Mouse (Mus musculus) lung, postnatal 0 days (tissue): ENCODE data around the gene Ddost. TPM values are rescaled to one million over a fixed set of nuclear protein-coding genes. Genes with fewer than 3 reads are reported as not detected.

Source experiments
- ATAC-seq: fragments of 200-750 bp; cut with Nextera tagmentation; 2 replicates; pipeline ENCODE4 v1.8.0; 2017; ENCODE audit warnings: moderate library complexity
- DNase-seq: peaks from one replicate; pipeline ENCODE4 v3.0.0-alpha.2; 2016; ENCODE audit warnings: low spot score
- H3K27ac ChIP-seq: fragments of 300-500 bp; sonication (generic); 2 replicates; pipeline ENCODE4 v1.5.1; 2014; ENCODE audit warnings: antibody characterized with exemption, mild to moderate bottlenecking, low read length, mixed read lengths
- H3K27me3 ChIP-seq: fragments of 300-500 bp; sonication (generic); replicated peaks from 2 replicates; pipeline ENCODE4 v1.6.1; 2014; ENCODE audit warnings: low read length, mixed read lengths; ENCODE audit not compliant: insufficient read depth
- H3K36me3 ChIP-seq: fragments of 300-500 bp; sonication (generic); 2 replicates; pipeline ENCODE4 v1.6.1; 2014; ENCODE audit warnings: low read length, mixed read lengths; ENCODE audit not compliant: insufficient read depth
- H3K4me1 ChIP-seq: fragments of 300-500 bp; sonication (generic); 2 replicates; pipeline ENCODE4 v1.6.1; 2014; ENCODE audit warnings: antibody characterized with exemption, low read depth, low read length, mixed read lengths; ENCODE audit not compliant: insufficient read depth
- H3K4me2 ChIP-seq: fragments of 300-500 bp; sonication (generic); replicated peaks from 2 replicates; pipeline ENCODE4 v1.6.1; 2014; ENCODE audit warnings: low read depth, mild to moderate bottlenecking, low read length, moderate library complexity, mixed read lengths
- H3K4me3 ChIP-seq: fragments of 300-500 bp; sonication (generic); 2 replicates; pipeline ENCODE4 v1.5.1; 2014; ENCODE audit warnings: low read depth, low read length
- H3K9ac ChIP-seq: fragments of 300-500 bp; sonication (generic); replicated peaks from 2 replicates; pipeline ENCODE4 v1.6.1; 2014; ENCODE audit warnings: low read depth, mild to moderate bottlenecking
- H3K9me3 ChIP-seq: fragments of 300-500 bp; sonication (generic); 2 replicates; pipeline ENCODE4 v1.6.1; 2016; ENCODE audit warnings: low read length, mixed read lengths
- CTCF ChIP-seq: IDR thresholded peaks from 2 replicates; pipeline ENCODE4 v1.5.1; 2016; ENCODE audit warnings: antibody characterized with exemption, mild to moderate bottlenecking
- EP300 ChIP-seq: IDR thresholded peaks from 2 replicates; pipeline ENCODE4 v1.6.1; 2016; ENCODE audit warnings: antibody characterized with exemption, mild to moderate bottlenecking, control low read depth
- WGBS: fragments of 180-500 bp; shearing (Covaris S2); extraction: QIAGEN DNeasy Blood & Tissue Kit; methylation state at CpG from one replicate; pipeline ENCODE4 v1.1.7; 2014; 5-methylcytosine and 5-hydroxymethylcytosine counted together
- polyA plus RNA-seq: library from polyadenylated mRNA; unstranded; fragments of >200 nt; fragmentation: Nextera tagmentation; extraction: Ambion mirVana; gene quantifications from 2 replicates; pipeline ENCODE4 v1.2.1, GENCODE M21; 2015

Gene Ddost
- polyA plus RNA-seq, 1 experiment from 2014 or later = 195 TPM

DNA sequence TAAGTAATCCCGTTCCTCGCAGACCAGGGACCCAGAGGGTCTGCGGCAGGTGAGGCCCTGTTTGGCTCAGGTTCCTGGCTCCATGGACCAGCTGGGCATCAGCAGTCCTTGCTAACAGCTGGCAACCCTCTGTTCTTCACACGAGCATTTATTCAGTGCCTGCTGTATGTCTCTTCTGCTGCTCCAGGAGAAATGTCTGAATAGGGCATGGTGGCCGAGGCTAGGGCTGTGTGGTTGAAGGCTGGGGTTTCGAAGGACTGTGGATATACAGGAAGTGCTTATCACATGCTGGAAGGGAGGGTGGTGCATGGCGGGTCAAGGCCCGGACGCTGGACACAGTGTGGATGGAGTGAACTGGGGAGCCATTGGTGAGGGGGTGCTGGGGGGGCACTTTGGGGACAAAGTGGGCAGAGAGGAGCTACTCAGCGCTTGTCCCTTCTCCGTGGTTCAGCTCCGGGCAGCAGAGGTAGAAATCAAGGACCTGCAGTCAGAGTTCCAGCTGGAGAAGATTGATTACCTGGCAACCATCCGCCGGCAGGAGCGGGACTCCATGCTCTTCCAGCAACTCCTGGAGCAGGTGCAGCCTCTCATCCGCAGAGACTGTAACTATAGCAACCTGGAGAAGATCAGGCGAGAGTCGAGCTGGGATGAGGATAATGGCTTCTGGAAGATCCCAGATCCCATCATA is 11.1 kb upstream of the Ddost start:
- Histone ChIP-seq H3K36me3 (no peaks in the 10 kb centered on the region), H3K4me2 (no peak overlapping the region), H3K4me3 (no peak overlapping the region), H3K27me3 (no peaks in the 10 kb centered on the region), H3K9ac (no peak overlapping the region), H3K27ac (no peak overlapping the region), H3K4me1 (no peaks in the 10 kb centered on the region), H3K9me3 (no peaks in the 10 kb centered on the region)
- WGBS = 52% methylated on average over 16 of the region's 18 CpGs
- ATAC-seq = no peak
- DNase-seq = no peak
- TF ChIP-seq EP300 = no peak
- no peak for TF ChIP-seq CTCF

DNA sequence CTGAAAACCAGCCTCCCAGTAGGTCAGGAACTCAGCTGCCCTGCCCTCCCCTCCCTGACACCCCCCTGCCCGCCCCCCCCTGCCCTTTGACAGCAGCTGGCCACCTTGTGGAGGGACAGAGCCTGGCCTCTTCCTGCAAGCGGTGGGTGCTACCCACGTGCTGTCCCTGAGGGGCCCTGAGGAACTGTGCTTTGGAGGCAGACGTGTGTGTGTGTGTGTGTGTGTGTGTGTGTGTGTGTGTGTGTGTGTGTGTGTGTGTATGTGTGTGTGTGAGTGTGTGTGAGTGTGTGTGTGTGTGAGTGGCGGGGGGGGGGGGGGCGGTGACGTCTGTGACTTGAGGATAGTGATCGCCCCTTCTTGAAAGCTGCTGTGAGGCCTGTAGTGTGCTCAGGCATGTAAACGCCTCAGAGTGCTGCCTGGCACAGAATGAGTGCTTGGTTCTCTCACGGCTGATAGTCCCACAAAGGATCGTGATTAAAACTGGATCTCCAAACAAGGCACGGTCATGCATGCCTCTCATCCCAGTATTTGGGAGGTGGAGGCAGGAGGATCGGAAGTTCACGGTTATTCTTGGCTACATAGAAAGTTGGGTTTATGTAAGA is 10.5 kb upstream of the Ddost start:
- no peak for TF ChIP-seq CTCF
- TF ChIP-seq EP300 = no peak
- Histone ChIP-seq H3K27ac (no peak overlapping the region), H3K4me1 (no peaks in the 10 kb centered on the region), H3K4me3 (no peak overlapping the region), H3K4me2 (no peak overlapping the region), H3K9me3 (no peaks in the 10 kb centered on the region), H3K27me3 (no peaks in the 10 kb centered on the region), H3K36me3 (no peaks in the 10 kb centered on the region), H3K9ac (no peak overlapping the region)
- ATAC-seq = no peak
- WGBS = 82% methylated on average over 6 of the region's 14 CpGs
- DNase-seq = no peak

- H3K27me3 ChIP-seq = no peaks in the 10 kb centered on the region
- no peaks in the 10 kb centered on the region for H3K9me3 ChIP-seq
- no peak for TF ChIP-seq EP300
- no peak for TF ChIP-seq CTCF
- no peaks in the 10 kb centered on the region for H3K36me3 ChIP-seq
- no peak for ATAC-seq
- H3K4me1 ChIP-seq = peaks cover 14% of the 10 kb centered on the region; the same call in 1 of the 2 replicates
- H3K4me2 ChIP-seq = no peak overlapping the region
- no peak overlapping the region for H3K9ac ChIP-seq
- H3K4me3 ChIP-seq = no peak overlapping the region
- no peak for DNase-seq
- H3K27ac ChIP-seq = no peak overlapping the region
- WGBS = 82% methylated on average over 10 of the region's 10 CpGs
Observed at GRCm38 (mm10) chr4:138301271-138301780, 3.2 kb upstream of the Ddost start.

DNA sequence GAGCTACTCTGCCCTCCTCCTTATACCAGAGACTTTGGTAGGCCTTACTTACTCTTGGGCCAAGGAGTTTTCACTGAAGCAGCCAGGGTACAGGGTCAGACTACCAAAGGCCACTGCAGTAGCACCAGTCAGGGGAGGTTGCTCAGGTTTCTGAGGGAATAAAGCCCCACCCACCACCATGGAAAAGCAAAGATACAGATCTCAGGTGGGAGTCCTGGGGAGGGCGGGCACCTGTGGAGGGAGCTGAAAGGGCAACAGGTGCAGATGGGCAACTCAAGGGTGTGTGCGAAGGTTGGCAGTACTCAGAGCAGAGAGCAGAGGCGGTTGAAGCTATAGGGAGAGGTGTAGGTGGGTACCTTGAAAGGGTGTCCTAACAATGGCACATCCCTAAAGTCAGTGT is 1.5 kb upstream of the Ddost start:
- H3K4me2 ChIP-seq = no peak overlapping the region
- TF ChIP-seq CTCF (no peak), EP300 (no peak)
- ATAC-seq (no peak), DNase-seq (no peak)
- H3K27me3 ChIP-seq = no peaks in the 10 kb centered on the region
- no peak overlapping the region for H3K4me3 ChIP-seq
- H3K9ac ChIP-seq = no peak overlapping the region
- no peaks in the 10 kb centered on the region for H3K36me3 ChIP-seq
- H3K4me1 ChIP-seq = peaks cover 14% of the 10 kb centered on the region; the same call in 1 of the 2 replicates
- 89% methylated on average over 3 of the region's 3 CpGs for WGBS
- no peaks in the 10 kb centered on the region for H3K9me3 ChIP-seq
- no peak overlapping the region for H3K27ac ChIP-seq

DNA sequence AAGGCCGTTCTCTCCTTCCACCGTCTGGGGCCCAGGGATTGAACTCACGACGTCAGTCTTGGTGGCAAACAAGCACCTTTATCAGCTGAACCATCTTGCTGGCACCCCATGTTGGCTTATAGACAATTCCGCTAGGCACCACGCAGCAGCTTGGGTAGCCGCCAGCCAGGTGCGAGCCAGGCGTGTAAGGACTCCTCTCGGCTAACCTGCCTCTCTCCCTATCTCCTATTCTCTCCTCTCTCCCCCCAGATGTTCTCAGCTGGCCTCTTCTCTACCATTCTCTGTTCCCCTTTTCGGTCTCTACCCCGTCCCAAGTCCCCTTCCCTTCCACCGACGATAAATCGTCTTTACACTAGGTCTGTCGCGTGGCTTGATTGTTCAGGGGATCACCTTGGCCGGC is 788 bp upstream of the Ddost start:
- Histone ChIP-seq H3K4me3 (peak overlapping the region; percentile 46), H3K9ac (peak overlapping the region; percentile 50), H3K27me3 (no peaks in the 10 kb centered on the region), H3K9me3 (no peaks in the 10 kb centered on the region), H3K4me2 (peak overlapping the region; percentile 85), H3K27ac (no peak overlapping the region), H3K4me1 (peaks cover 14% of the 10 kb centered on the region; the same call in 1 of the 2 replicates), H3K36me3 (no peaks in the 10 kb centered on the region)
- 6% methylated on average over 18 of the region's 18 CpGs for WGBS
- TF ChIP-seq CTCF = no peak
- no peak for TF ChIP-seq EP300
- DNase-seq (no peak), ATAC-seq (no peak)

DNA sequence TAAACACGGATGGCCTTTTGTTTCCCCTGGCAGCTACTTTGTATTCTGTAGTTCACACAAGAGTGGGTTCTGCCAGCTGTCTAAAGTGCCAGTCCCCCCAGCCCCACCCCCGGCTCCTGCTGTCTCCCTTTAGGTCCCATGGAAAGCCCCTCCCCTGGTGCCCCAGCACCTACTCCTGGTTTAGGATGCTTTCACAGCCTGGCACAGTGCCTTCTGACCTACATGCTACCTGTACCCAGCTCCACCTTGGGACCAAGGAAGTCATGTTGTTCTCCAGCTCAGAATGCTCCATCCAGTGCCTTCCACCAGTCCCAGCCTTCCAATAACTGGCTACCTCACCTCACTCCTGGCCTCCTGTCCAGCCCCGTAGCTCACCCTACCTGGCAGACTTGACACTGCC is 2.5 kb downstream of the Ddost start:
- Histone ChIP-seq H3K36me3 (peaks cover 12% of the 10 kb centered on the region), H3K27ac (no peak overlapping the region)
- 82% methylated on average over 3 of the region's 3 CpGs for WGBS

More for the DNA sequence above, 2.5 kb downstream of the Ddost start:
- ATAC-seq (no peak), DNase-seq (no peak)
- TF ChIP-seq EP300 (no peak), CTCF (no peak)
- no peak overlapping the region for H3K4me3 ChIP-seq
- no peak overlapping the region for H3K9ac ChIP-seq
- H3K9me3 ChIP-seq = no peaks in the 10 kb centered on the region
- H3K27me3 ChIP-seq = no peaks in the 10 kb centered on the region
- no peak overlapping the region for H3K4me2 ChIP-seq
- H3K4me1 ChIP-seq = peaks cover 14% of the 10 kb centered on the region; the same call in 1 of the 2 replicates
